Mouse (Mus musculus) midbrain, embryonic 10.5 days (tissue): ENCODE data around the gene Tpst2. TPM values are rescaled to one million over a fixed set of nuclear protein-coding genes. Genes with fewer than 3 reads are reported as not detected.
A peak's percentile ranks its signal among the peaks of the same experiment; 100 is the strongest.

Source experiments
- DNase-seq: peaks from one replicate; pipeline ENCODE4 v3.0.0-alpha.2; 2017; ENCODE audit warnings: low spot score
- H3K27ac ChIP-seq: fragments of 300-500 bp; sonication (generic); replicated peaks from 2 replicates; pipeline ENCODE4 v1.5.1; 2016; ENCODE audit warnings: mild to moderate bottlenecking
- H3K27me3 ChIP-seq: fragments of 300-500 bp; sonication (generic); 2 replicates; pipeline ENCODE4 v1.6.1; 2016; ENCODE audit warnings: low read depth, mild to moderate bottlenecking; ENCODE audit not compliant: poor library complexity, severe bottlenecking
- H3K36me3 ChIP-seq: fragments of 300-500 bp; sonication (generic); 2 replicates; pipeline ENCODE4 v1.6.1; 2016; ENCODE audit warnings: mild to moderate bottlenecking, moderate library complexity
- H3K4me1 ChIP-seq: fragments of 300-500 bp; sonication (generic); 2 replicates; pipeline ENCODE4 v1.6.1; 2016
- H3K4me3 ChIP-seq: fragments of 300-500 bp; sonication (generic); 2 replicates; pipeline ENCODE4 v1.5.1; 2016; ENCODE audit warnings: mild to moderate bottlenecking, moderate library complexity
- H3K9me3 ChIP-seq: fragments of 300-500 bp; sonication (generic); replicated peaks from 2 replicates; pipeline ENCODE4 v1.6.1; 2016; ENCODE audit warnings: mild to moderate bottlenecking
- WGBS: fragments of 180-500 bp; shearing (Covaris S2); methylation state at CpG from one replicate; pipeline ENCODE4 v1.1.7; 2016; 5-methylcytosine and 5-hydroxymethylcytosine counted together
- polyA plus RNA-seq: library from polyadenylated mRNA; unstranded; fragments of >200 nt; fragmentation: Nextera tagmentation; extraction: Ambion mirVana; gene quantifications from 2 replicates; pipeline ENCODE4 v1.2.1, GENCODE M21; 2016

The Tpst2 gene
- polyA plus RNA-seq, 1 experiment from 2014 or later, result 37.0 TPM

DNA sequence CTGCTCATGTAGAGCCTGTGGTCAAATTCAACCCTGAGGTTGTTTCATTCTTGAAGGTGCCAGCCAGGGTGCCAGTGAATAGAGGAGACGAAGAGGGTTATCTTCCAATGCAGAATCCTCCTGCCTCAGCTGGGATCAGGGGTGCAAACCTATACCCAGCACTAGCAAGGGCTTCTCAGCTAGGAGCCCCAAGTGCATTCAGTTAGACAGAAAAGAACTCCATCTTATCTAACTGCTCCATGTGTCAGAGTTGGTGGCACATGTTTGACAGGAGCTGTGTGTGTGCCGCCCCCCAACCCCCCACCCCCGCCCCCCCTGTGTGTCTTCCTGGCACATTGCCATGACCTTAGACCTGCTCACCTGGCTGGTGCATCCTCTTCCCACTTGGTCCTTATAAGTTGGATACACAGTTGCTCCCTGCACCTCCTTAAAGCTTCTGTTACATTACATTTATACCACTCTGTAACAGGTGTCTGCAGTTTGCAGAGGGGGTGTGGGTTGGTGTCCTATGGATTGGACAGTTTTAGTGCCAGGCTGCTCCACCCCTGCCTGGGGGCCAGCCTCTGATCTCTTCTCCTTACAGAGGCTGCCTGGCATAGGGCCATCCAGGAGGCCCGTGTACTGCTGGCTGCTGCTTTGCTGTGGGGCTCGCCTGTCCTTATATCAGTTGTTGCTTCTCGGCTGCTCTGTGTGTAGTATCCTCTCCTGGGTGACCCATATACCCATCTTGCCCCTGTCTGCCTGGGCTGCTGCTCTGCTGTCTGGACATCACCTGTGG is 20.1 kb downstream of the Tpst2 start:
- 0 out of 2 replicates have a peak overlapping the region, but pooled peaks have one; percentile 39 for H3K27ac ChIP-seq
- DNase-seq, result no peak
- WGBS, result 80% methylated on average over 6 of the region's 6 CpGs

DNA sequence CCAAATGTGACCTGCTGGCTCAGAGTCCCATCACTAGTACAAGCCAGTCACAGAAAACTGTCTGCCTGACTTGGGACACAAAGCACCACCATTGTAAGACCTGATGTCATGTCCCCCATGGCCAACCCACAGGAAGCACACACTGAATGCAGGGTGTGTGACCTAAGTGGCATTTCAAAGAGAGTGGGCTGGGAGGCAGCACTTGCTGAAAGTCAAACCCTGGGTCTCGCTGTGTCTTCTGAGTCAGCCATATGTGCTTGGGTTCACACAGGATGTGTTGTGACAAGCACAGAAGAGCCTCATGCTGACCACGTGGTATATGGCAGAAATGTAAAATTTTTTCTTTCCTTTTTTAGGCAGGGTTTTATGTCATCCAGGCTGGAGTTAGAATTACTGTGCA is 20.8 kb downstream of the Tpst2 start:
- Histone ChIP-seq H3K9me3 (no peaks in the 10 kb centered on the region), H3K36me3 (no peaks in the 10 kb centered on the region), H3K4me1 (peaks cover 29% of the 10 kb centered on the region), H3K27me3 (no peaks in the 10 kb centered on the region), H3K27ac (0 out of 2 replicates have a peak overlapping the region, but pooled peaks have one; percentile 39), H3K4me3 (no peak overlapping the region)
- DNase-seq, result no peak
- 76% methylated on average over 2 of the region's 2 CpGs for WGBS

More for the DNA sequence above, 20.1 kb downstream of the Tpst2 start:
- Histone ChIP-seq H3K4me3 (no peak overlapping the region), H3K27me3 (no peaks in the 10 kb centered on the region), H3K9me3 (no peaks in the 10 kb centered on the region), H3K4me1 (peaks cover 32% of the 10 kb centered on the region), H3K36me3 (no peaks in the 10 kb centered on the region)

DNA sequence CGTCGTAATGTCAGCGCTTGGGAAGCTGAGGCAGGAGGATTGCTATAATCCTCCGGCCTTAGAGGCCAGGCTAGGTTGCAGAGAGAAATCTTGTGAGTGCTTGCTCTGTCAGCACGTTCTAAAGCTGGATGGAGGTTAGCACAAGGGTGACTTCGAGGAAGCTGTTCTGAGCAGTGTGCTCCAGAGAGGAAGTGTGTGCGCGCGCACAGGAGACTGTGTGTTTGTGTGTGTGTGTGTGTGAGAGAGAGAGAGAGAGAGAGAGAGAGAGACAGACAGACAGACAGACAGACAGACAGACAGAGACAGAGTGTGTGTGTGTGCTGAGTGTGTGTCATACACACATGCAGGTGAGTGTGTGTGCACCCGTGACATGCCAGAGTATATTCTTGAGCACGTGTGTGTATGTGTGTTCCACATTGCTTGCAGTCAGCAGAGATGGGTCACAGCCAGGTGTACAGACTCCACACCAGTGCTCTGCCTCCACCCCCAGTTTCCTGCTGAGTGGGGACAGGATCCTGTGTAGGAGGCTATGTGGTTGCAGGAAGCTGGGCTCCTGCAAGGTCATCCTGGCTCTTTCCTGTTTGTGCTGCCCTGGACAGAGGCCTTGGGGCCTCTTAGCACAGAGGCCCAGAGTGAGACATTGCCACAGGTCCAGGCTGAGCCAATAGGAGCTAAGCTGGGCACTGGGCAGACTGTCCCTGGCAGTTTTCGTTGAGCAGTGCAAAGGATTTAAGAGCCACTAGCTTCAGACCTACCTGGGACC is 21.9 kb downstream of the Tpst2 start:
- peaks cover 24% of the 10 kb centered on the region for H3K4me1 ChIP-seq
- H3K4me3 ChIP-seq, result no peak overlapping the region
- H3K27me3 ChIP-seq, result no peaks in the 10 kb centered on the region
- DNase-seq, result no peak
- no peaks in the 10 kb centered on the region for H3K36me3 ChIP-seq
- H3K27ac ChIP-seq, result no peak overlapping the region
- WGBS, result 92% methylated on average over 12 of the region's 12 CpGs
- no peaks in the 10 kb centered on the region for H3K9me3 ChIP-seq

DNA sequence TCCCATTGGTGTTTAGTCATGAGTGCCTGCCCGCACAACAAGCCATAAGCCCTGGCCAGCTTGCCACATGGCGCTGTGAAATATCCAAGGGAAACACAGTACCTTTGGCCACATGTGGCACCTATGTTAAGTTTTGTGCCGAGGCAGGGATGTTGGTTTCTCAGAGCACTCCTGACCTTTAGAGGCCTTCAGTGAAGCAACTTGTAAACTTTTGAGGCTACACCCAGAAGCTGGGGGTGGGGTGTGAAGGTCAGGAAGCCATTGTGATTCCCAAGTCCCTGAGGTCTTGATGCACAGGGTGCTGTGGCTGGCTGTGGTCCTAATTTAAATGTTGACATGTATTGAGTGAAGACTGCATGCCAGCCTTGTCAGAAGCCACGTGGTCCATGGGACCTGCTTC is 22.9 kb downstream of the Tpst2 start:
- H3K27me3 ChIP-seq, result no peaks in the 10 kb centered on the region
- no peaks in the 10 kb centered on the region for H3K36me3 ChIP-seq
- no peak overlapping the region; the same call in 1 of the 2 replicates for H3K27ac ChIP-seq
- H3K4me3 ChIP-seq, result no peak overlapping the region
- peaks cover 21% of the 10 kb centered on the region for H3K4me1 ChIP-seq
- DNase-seq, result no peak
- no peaks in the 10 kb centered on the region for H3K9me3 ChIP-seq
- WGBS, result 89% methylated on average over 4 of the region's 4 CpGs

DNA sequence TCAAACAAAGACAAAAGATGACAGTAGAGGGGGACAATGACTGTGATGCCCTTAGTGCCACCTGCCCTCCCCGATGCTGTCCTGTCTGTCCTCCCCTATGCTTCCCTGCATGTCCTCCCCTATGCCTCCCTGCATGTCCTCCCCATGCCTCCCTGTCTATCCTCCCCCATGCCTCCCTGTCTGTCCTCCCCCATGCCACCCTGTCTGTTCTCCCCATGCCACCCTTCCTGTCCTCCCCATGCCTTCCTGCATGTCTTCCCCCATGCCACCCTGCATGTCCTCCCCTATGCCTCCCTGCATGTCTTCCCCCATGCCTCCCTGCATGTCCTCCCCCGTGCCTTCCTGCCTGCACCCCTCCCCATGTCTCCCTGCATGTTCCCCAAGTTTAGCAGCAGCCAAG is 23.6 kb downstream of the Tpst2 start:
- no peak for DNase-seq
- Histone ChIP-seq H3K9me3 (no peaks in the 10 kb centered on the region), H3K27me3 (no peaks in the 10 kb centered on the region), H3K4me1 (peaks cover 14% of the 10 kb centered on the region), H3K27ac (no peak overlapping the region), H3K4me3 (no peak overlapping the region), H3K36me3 (0 out of 2 replicates have a peak, but pooled peaks cover 6% of the 10 kb centered on the region)
- WGBS, result 92% methylated on average over 2 of the region's 2 CpGs

DNA sequence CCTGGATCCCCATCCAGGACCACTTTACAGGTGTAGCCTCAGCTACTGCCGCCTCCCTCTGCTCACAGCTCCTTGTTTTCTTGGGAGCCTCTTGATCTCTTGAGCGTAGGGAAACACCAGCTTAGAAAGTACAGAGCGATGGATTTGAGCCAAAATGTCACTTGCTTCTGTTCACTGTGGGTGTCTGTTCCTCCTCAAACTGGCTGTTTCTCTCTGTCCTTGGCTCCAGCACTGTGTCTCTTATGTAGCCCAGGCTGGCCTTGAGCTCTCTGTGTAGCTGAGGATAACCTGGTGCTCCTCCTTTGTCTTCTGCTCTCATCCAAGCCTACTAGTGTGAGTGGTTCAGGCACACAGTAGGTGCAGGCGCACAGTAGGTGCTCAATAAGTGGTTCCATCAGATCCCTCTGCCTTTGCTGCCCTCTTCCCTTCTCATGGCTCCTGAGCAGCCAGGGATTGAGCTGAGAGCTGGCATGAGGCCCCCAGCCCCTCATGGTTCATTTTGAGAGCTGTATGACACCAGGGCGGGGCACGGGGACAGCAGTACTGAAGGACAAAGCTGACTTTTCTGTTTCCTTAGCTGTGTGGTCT is 24.3 kb downstream of the Tpst2 start:
- 90% methylated on average over 6 of the region's 6 CpGs for WGBS
- Histone ChIP-seq H3K27me3 (no peaks in the 10 kb centered on the region), H3K27ac (no peak overlapping the region), H3K4me1 (peaks cover 7% of the 10 kb centered on the region), H3K9me3 (no peaks in the 10 kb centered on the region), H3K4me3 (no peak overlapping the region), H3K36me3 (peaks cover 11% of the 10 kb centered on the region; the same call in 1 of the 2 replicates)
- DNase-seq, result no peak

DNA sequence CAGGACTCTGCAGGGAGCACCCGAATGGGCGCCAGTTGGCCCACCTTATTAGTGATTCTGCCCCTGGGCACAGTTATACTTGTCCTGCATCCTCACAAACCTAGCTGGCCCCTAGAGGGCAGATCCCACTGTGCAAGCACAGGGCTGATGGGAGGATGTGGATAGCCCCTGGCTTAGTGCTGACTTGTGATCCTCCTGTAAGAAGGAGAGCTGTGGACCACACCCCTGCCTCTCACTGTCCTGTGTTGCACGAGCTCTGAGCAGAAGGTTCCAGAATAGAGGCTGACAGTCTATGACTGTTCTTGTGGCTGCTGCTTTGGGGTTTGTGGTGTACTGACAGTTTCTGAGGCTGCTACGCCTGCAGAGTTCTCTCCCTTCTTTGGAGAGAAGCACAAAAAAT is 25.2 kb downstream of the Tpst2 start:
- no peaks in the 10 kb centered on the region for H3K9me3 ChIP-seq
- H3K27ac ChIP-seq, result no peak overlapping the region
- DNase-seq, result no peak
- no peaks in the 10 kb centered on the region for H3K4me1 ChIP-seq
- H3K4me3 ChIP-seq, result no peak overlapping the region
- H3K36me3 ChIP-seq, result peaks cover 19% of the 10 kb centered on the region; the same call in 1 of the 2 replicates
- WGBS, result 82% methylated on average over 4 of the region's 4 CpGs
- no peaks in the 10 kb centered on the region for H3K27me3 ChIP-seq

DNA sequence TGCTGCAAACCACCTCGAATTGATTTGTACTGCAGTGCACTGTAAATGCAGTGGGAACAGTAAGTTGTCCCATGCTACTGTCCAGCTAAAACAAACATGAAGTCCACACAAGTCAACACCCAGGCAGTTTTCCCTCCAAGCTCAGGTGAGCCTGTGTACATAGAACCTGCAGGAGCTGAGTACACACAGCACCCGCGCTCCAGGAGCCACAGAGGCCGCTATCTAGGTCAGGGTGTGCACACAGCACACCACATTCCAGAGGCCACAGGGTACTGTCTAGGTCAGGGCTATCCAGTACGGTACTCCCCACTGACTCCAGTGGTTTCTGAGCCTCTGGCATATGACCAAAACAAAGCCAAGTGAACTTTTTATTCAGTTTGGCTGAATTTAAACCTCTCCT is 25.8 kb downstream of the Tpst2 start:
- 88% methylated on average over 5 of the region's 5 CpGs for WGBS

DNA sequence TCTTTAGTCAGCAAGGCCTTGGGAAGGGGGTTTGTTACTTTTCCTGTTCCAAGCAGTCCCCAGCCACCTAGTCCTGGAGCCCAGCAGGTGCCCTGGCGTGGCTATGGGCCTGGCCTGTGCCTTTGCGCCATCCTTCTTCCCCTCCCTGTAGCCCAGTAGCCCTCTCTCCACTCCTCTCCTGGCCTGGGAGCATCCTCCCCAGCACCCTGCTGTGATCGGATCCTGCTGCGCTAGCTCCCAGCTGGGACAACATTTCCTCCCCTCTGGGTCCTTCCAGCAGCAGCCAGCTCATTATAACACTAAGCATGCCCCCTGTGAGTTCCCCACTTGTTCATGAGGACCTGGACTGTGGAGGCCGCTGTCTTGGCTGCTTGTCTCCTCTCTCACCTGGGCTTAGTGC is 29.4 kb downstream of the Tpst2 start:
- no peaks in the 10 kb centered on the region for H3K27me3 ChIP-seq
- 58% methylated on average over 5 of the region's 5 CpGs for WGBS
- peaks cover 56% of the 10 kb centered on the region for H3K36me3 ChIP-seq
- no peaks in the 10 kb centered on the region for H3K4me1 ChIP-seq
- no peak for DNase-seq
- no peak overlapping the region for H3K4me3 ChIP-seq
- peak overlapping the region; percentile 17; the same call in 1 of the 2 replicates for H3K27ac ChIP-seq
- H3K9me3 ChIP-seq, result no peaks in the 10 kb centered on the region

More for the DNA sequence above, 25.8 kb downstream of the Tpst2 start:
- Histone ChIP-seq H3K36me3 (peaks cover 20% of the 10 kb centered on the region), H3K4me1 (no peaks in the 10 kb centered on the region), H3K9me3 (no peaks in the 10 kb centered on the region), H3K4me3 (no peak overlapping the region), H3K27me3 (no peaks in the 10 kb centered on the region), H3K27ac (no peak overlapping the region)
- no peak for DNase-seq

DNA sequence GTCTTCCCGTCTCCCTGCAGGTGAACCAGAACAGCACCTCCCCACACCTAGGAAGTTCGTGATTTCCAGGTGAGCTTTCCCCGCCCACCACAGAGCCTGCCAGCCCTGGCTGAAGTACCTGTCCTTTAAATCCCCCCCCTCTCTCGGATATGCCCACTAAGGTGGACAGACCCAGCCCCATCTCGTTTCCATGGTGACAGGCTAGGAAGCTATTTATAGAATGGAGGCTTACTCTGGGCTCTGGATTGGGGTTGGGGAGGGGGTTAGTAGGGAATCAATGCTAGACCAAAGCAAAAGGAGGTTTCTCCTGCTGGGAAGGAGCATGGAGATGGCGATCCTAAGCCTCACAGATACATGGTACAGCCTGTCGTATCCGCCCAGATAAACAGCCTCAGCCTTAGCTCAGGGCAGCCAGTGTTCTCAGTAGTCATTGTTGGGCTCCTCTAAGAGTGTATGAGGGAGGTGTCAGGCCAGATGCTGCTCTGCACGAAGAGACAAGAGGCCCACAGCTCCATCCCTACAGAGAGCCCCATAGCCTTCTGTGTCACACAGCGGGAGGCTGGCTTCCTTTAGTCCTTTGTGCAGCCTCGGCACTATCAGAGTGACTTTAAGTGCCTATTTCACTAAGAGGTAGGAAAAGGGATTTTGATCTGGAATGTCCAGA is 36.9 kb downstream of the Tpst2 start:
- Histone ChIP-seq H3K4me3 (no peak overlapping the region), H3K36me3 (peaks cover 76% of the 10 kb centered on the region), H3K9me3 (no peaks in the 10 kb centered on the region), H3K27ac (no peak overlapping the region), H3K27me3 (no peaks in the 10 kb centered on the region), H3K4me1 (peaks cover 19% of the 10 kb centered on the region)
- DNase-seq, result no peak
- 61% methylated on average over 11 of the region's 11 CpGs for WGBS

DNA sequence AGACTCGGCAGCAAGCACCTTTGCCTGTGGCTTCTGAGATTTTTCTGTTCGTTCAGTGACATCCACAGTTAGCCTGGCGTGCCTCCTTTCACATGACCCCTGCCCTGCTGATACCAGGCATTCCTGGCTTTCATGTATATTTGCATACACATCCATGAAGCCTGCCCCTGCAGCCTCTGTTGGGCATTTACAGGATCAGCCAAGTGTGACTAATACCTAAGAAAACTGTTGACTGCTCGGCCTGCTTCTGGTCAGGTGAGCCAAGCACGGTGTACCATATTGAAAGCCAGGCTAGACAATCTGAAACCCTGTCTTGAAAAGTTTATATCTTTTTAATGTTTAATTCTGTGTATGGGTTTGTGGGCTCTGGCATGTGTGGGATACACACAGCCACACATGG is 40.0 kb downstream of the Tpst2 start:
- peaks cover 19% of the 10 kb centered on the region for H3K4me1 ChIP-seq
- H3K4me3 ChIP-seq, result no peak overlapping the region
- WGBS, result 69% methylated on average over 5 of the region's 5 CpGs
- peaks cover 45% of the 10 kb centered on the region for H3K36me3 ChIP-seq
- H3K27me3 ChIP-seq, result no peaks in the 10 kb centered on the region
- H3K27ac ChIP-seq, result no peak overlapping the region
- H3K9me3 ChIP-seq, result no peaks in the 10 kb centered on the region
- DNase-seq, result no peak

DNA sequence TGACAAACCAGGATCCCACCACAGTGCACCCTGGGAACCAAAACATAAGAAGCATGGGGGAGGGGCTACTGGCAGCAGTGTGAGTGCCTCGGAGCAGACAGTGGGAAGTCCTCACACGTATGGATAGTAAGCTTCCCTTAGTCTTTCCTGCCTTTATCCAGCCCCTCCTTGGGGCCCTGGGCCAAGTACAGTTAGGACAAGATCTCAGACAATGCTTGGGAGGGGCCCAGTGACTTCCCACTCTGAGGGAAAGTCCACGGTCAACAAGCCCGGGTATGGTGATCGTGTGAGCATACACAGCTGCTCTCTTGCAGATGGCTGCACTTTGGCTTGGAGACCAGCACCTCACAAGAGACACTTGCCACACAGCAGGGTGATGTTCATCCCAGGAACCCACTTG is 40.8 kb downstream of the Tpst2 start:
- Histone ChIP-seq H3K4me3 (no peak overlapping the region), H3K4me1 (peaks cover 19% of the 10 kb centered on the region), H3K9me3 (no peaks in the 10 kb centered on the region), H3K36me3 (peaks cover 37% of the 10 kb centered on the region), H3K27me3 (no peaks in the 10 kb centered on the region), H3K27ac (no peak overlapping the region)
- whole genome bisulfite sequencing, result 76% methylated on average over 5 of the region's 5 CpGs
- DNase-seq, result no peak
